Mouse (Mus musculus): ENCODE measurements around the gene Cul4a. TPM values are rescaled to one million over a fixed set of nuclear protein-coding genes. Genes with fewer than 3 reads are reported as not detected.

Cul4a gene
- polyA plus RNA-seq, 1 experiment from 2014 or later, result 36.8 TPM

GRCm38 (mm10) chr8:13156327-13157097, 51.1 kb downstream of the Cul4a start:
- no peak overlapping the region for H3K4me3 ChIP-seq (ENCODE audit: inconsistent target)
- WGBS (ENCODE audit: missing documents), result 89% methylated on average over 12 of the region's 12 CpGs
- H3K79me2 ChIP-seq (ENCODE audit: inconsistent target), result peaks cover 27% of the 10 kb centered on the region
- peak overlapping the region; percentile 93 for H3K27ac ChIP-seq
- H3K36me3 ChIP-seq (ENCODE audit: inconsistent target), result no peaks in the 10 kb centered on the region

- H3K79me2 ChIP-seq (ENCODE audit: inconsistent target), result peaks cover 45% of the 10 kb centered on the region
- no peaks in the 10 kb centered on the region for H3K36me3 ChIP-seq (ENCODE audit: inconsistent target)
- 2% methylated on average over 25 of the region's 50 CpGs for WGBS (ENCODE audit: missing documents)
- H3K27ac ChIP-seq, result peak within 1 kb of the TSS; percentile 93
- peak within 1 kb of the TSS; percentile 90 for H3K4me3 ChIP-seq (ENCODE audit: inconsistent target)
Measured at GRCm38 (mm10) chr8:13158718-13159376, 53.4 kb downstream of the Cul4a start, which contains the start of gene Lamp1. Gene Lamp1, plus strand, starts transcription at chr8:13159161.

- peak overlapping the region; percentile 92 for H3K27ac ChIP-seq
- H3K36me3 ChIP-seq (ENCODE audit: inconsistent target), result no peaks in the 10 kb centered on the region
- peak overlapping the region; percentile 90 for H3K4me3 ChIP-seq (ENCODE audit: inconsistent target)
- 2% methylated on average over 18 of the region's 49 CpGs for WGBS (ENCODE audit: missing documents)
- H3K79me2 ChIP-seq (ENCODE audit: inconsistent target), result peaks cover 51% of the 10 kb centered on the region
Measured at GRCm38 (mm10) chr8:13159377-13159881, 54.0 kb downstream of the Cul4a start.

DNA sequence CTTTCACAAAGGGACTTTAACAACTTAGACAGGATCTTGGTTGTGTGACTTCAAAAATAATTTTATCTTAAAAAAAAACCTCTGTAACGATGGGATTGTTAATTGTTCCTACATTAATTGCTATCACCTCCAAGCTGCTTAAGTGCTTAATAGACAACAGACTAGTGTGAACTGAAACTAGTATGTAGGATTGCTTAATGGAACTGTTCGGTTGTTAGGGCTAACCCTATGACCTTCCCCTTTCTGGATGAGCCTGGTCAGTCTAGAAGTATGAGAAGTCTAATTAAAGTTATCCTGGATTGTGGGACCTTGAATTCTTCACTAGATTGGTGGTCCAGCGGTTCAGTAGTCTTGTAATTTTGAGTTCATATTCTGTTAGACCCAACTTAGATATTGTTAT, 55.3 kb downstream of the Cul4a start:
- WGBS (ENCODE audit: missing documents), result 24% methylated on average over 3 of the region's 3 CpGs
- peaks cover 63% of the 10 kb centered on the region for H3K79me2 ChIP-seq (ENCODE audit: inconsistent target)
- H3K27ac ChIP-seq, result peak overlapping the region; percentile 92
- H3K36me3 ChIP-seq (ENCODE audit: inconsistent target), result peaks cover 3% of the 10 kb centered on the region; the same call in 1 of the 2 replicates
- H3K4me3 ChIP-seq (ENCODE audit: inconsistent target), result peak overlapping the region; percentile 90

DNA sequence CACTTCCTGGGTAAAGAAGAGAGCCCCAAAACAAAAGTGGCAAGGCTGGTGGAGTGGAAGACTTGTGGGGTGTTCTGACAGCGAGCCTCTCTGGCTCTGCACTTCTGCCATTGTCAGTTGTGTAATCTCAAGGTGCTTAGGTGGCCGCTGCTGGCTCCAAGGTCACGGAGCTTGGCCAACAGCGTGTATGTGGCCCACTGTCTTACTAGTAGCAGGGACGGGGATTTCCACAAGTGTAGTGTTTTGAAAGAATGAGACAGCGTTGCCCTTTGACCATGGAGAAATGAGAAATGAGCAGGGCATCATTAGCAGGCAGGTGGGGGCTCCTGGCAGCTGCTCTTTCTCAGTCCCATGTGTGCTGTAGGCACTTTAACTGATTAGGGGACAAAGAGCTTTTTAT, 56.7 kb downstream of the Cul4a start:
- H3K4me3 ChIP-seq (ENCODE audit: inconsistent target), result peak overlapping the region; percentile 90; the same call in 1 of the 2 replicates
- H3K79me2 ChIP-seq (ENCODE audit: inconsistent target), result peaks cover 77% of the 10 kb centered on the region
- 49% methylated on average over 6 of the region's 6 CpGs for WGBS (ENCODE audit: missing documents)
- peak overlapping the region; percentile 92; the same call in 1 of the 2 replicates for H3K27ac ChIP-seq
- H3K36me3 ChIP-seq (ENCODE audit: inconsistent target), result peaks cover 18% of the 10 kb centered on the region; the same call in 1 of the 2 replicates

DNA sequence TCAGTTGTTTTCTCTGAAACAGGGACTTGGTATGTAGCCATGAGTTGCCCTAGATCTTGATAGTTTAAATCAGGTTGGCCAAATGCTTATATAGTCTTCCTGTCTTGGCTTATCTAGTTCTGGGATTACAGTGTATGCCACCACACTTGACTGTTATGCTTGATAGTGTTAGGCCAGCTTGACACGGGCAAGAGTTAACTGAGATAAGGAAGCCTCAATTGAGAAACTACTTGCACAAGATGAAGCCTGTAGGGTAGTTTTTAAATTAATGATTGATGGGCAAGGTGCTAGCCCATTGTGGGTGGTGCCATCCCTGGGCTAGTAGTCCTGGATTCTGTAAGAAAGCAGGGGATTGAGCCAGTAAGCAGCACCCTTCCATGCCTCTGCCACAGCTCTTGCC, 58.1 kb downstream of the Cul4a start:
- Histone ChIP-seq H3K79me2 (ENCODE audit: inconsistent target) (peaks cover 92% of the 10 kb centered on the region), H3K4me3 (ENCODE audit: inconsistent target) (no peak overlapping the region), H3K27ac (no peak overlapping the region), H3K36me3 (ENCODE audit: inconsistent target) (peaks cover 32% of the 10 kb centered on the region)
- 64% methylated on average over 1 of the region's 1 CpGs for WGBS (ENCODE audit: missing documents)

- H3K36me3 ChIP-seq (ENCODE audit: inconsistent target), result peaks cover 40% of the 10 kb centered on the region
- WGBS (ENCODE audit: missing documents), result 88% methylated on average over 5 of the region's 5 CpGs
- no peak overlapping the region for H3K4me3 ChIP-seq (ENCODE audit: inconsistent target)
- H3K27ac ChIP-seq, result no peak overlapping the region
- H3K79me2 ChIP-seq (ENCODE audit: inconsistent target), result peaks cover 100% of the 10 kb centered on the region
Measured at GRCm38 (mm10) chr8:13164361-13164760, 58.9 kb downstream of the Cul4a start.

- Histone ChIP-seq H3K79me2 (ENCODE audit: inconsistent target) (peaks cover 73% of the 10 kb centered on the region), H3K36me3 (ENCODE audit: inconsistent target) (peaks cover 100% of the 10 kb centered on the region), H3K4me3 (ENCODE audit: inconsistent target) (no peak overlapping the region), H3K27ac (no peak overlapping the region)
- 33% methylated on average over 1 of the region's 1 CpGs for WGBS (ENCODE audit: missing documents)
Measured at GRCm38 (mm10) chr8:13170510-13170909, 65.1 kb downstream of the Cul4a start.

GRCm38 (mm10) chr8:13174305-13174704, 68.9 kb downstream of the Cul4a start:
- peaks cover 36% of the 10 kb centered on the region for H3K79me2 ChIP-seq (ENCODE audit: inconsistent target)
- 93% methylated on average over 3 of the region's 4 CpGs for WGBS (ENCODE audit: missing documents)
- H3K4me3 ChIP-seq (ENCODE audit: inconsistent target), result no peak overlapping the region
- H3K27ac ChIP-seq, result no peak overlapping the region
- H3K36me3 ChIP-seq (ENCODE audit: inconsistent target), result peaks cover 73% of the 10 kb centered on the region

- Histone ChIP-seq H3K4me3 (ENCODE audit: inconsistent target) (no peak overlapping the region), H3K79me2 (ENCODE audit: inconsistent target) (peaks cover 30% of the 10 kb centered on the region), H3K27ac (no peak overlapping the region), H3K36me3 (ENCODE audit: inconsistent target) (peaks cover 68% of the 10 kb centered on the region)
- 86% methylated on average over 4 of the region's 4 CpGs for WGBS (ENCODE audit: missing documents)
Measured at GRCm38 (mm10) chr8:13174811-13175210, 69.4 kb downstream of the Cul4a start.

GRCm38 (mm10) chr8:13175650-13176049, 70.2 kb downstream of the Cul4a start:
- Histone ChIP-seq H3K27ac (no peak overlapping the region), H3K36me3 (ENCODE audit: inconsistent target) (peaks cover 60% of the 10 kb centered on the region), H3K79me2 (ENCODE audit: inconsistent target) (peaks cover 22% of the 10 kb centered on the region), H3K4me3 (ENCODE audit: inconsistent target) (no peak overlapping the region)
- 95% methylated on average over 1 of the region's 1 CpGs for WGBS (ENCODE audit: missing documents)

GRCm38 (mm10) chr8:13177173-13177852, 71.9 kb downstream of the Cul4a start:
- WGBS (ENCODE audit: missing documents), result 92% methylated on average over 7 of the region's 7 CpGs
- no peak overlapping the region for H3K4me3 ChIP-seq (ENCODE audit: inconsistent target)
- peaks cover 43% of the 10 kb centered on the region for H3K36me3 ChIP-seq (ENCODE audit: inconsistent target)
- no peak overlapping the region for H3K27ac ChIP-seq
- H3K79me2 ChIP-seq (ENCODE audit: inconsistent target), result peaks cover 5% of the 10 kb centered on the region; the same call in 1 of the 2 replicates

DNA sequence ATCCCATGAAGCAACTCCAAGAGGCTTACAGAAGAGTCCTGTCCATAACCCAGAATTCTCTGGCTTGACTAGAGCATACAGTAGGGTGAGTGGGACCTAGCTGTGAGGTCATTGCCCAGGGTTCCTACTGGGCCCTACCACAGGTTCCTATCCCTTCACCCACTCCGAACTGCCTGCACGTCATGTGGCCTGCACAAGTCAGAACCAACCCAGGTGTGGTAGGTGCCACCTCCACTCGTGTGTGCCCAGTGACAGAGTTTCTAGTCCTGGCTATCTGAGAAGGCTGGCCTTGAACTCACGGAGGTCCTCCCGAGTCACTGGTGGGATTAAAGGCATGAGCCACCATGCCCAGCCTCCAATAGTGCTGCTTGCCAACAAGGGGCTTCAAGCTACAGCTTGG, 72.7 kb downstream of the Cul4a start:
- Histone ChIP-seq H3K36me3 (ENCODE audit: inconsistent target) (peaks cover 35% of the 10 kb centered on the region), H3K4me3 (ENCODE audit: inconsistent target) (no peak overlapping the region), H3K79me2 (ENCODE audit: inconsistent target) (no peaks in the 10 kb centered on the region; the same call in 1 of the 2 replicates), H3K27ac (no peak overlapping the region)
- 100% methylated on average over 4 of the region's 5 CpGs for WGBS (ENCODE audit: missing documents)

DNA sequence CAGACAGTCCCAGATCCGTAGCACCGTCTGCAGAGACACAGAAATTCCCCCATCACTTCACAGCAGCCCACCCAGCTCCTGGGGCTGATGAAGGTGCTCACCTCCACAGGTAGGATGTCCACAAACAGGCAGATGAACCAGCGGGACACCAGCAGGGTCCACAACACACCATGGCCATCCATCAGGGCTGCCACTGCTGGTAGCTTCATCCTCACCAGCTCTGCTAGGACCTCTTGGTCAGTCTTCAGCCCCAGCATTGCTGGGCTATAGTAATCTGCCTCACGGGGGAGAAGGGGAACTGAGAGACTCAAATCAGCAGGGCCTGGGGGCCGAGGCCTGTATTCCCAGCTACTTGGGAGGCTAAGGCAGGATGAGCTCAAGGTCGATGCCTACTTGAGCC, 74.1 kb downstream of the Cul4a start:
- Histone ChIP-seq H3K27ac (no peak overlapping the region), H3K79me2 (ENCODE audit: inconsistent target) (no peaks in the 10 kb centered on the region), H3K4me3 (ENCODE audit: inconsistent target) (no peak overlapping the region), H3K36me3 (ENCODE audit: inconsistent target) (peaks cover 21% of the 10 kb centered on the region)
- WGBS (ENCODE audit: missing documents), result 78% methylated on average over 6 of the region's 6 CpGs

All from macrophage (primary cell).